Mouse (Mus musculus) kidney, embryonic 15.5 days (tissue): ENCODE results near the gene Ccdc85b. TPM values are rescaled to one million over a fixed set of nuclear protein-coding genes. Genes with fewer than 3 reads are reported as not detected.

Source experiments
- ATAC-seq: fragments of 200-750 bp; cut with Nextera tagmentation; replicated peaks from 2 replicates; pipeline ENCODE4 v1.8.0; 2017; ENCODE audit warnings: moderate TSS enrichment; ENCODE audit not compliant: low FRiP score
- H3K27ac ChIP-seq: fragments of 300-500 bp; sonication (generic); 2 replicates; pipeline ENCODE4 v1.5.1; 2015; ENCODE audit warnings: mild to moderate bottlenecking, inconsistent platforms
- H3K27me3 ChIP-seq: fragments of 300-500 bp; sonication (generic); 2 replicates; pipeline ENCODE4 v1.6.1; 2015; ENCODE audit warnings: inconsistent platforms
- H3K36me3 ChIP-seq: fragments of 300-500 bp; sonication (generic); 2 replicates; pipeline ENCODE4 v1.6.1; 2015; ENCODE audit warnings: inconsistent platforms
- H3K4me1 ChIP-seq: fragments of 300-500 bp; sonication (generic); 2 replicates; pipeline ENCODE4 v1.6.1; 2015; ENCODE audit warnings: inconsistent platforms
- H3K4me2 ChIP-seq: fragments of 300-500 bp; sonication (generic); 2 replicates; pipeline ENCODE4 v1.6.1; 2015; ENCODE audit warnings: moderate library complexity, mild to moderate bottlenecking, inconsistent platforms
- H3K4me3 ChIP-seq: fragments of 300-500 bp; sonication (generic); replicated peaks from 2 replicates; pipeline ENCODE4 v1.5.1; 2015; ENCODE audit warnings: mild to moderate bottlenecking, inconsistent platforms
- H3K9ac ChIP-seq: fragments of 300-500 bp; sonication (generic); 2 replicates; pipeline ENCODE4 v1.6.1; 2015; ENCODE audit warnings: mild to moderate bottlenecking, inconsistent platforms
- H3K9me3 ChIP-seq: fragments of 300-500 bp; sonication (generic); replicated peaks from 2 replicates; pipeline ENCODE4 v1.6.1; 2016; ENCODE audit warnings: inconsistent platforms
- WGBS: fragments of 180-500 bp; shearing (Covaris S2); methylation state at CpG from one replicate; pipeline ENCODE4 v1.1.7; 2015; ENCODE audit warnings: mixed read lengths; 5-methylcytosine and 5-hydroxymethylcytosine counted together
- polyA plus RNA-seq: library from polyadenylated mRNA; unstranded; fragments of >200 nt; fragmentation: Nextera tagmentation; extraction: Ambion mirVana; gene quantifications from 2 replicates; pipeline ENCODE4 v1.2.1, GENCODE M21; 2015

Gene Ccdc85b
- polyA plus RNA-seq, 1 experiment from 2014 or later, result 11.3 TPM

DNA sequence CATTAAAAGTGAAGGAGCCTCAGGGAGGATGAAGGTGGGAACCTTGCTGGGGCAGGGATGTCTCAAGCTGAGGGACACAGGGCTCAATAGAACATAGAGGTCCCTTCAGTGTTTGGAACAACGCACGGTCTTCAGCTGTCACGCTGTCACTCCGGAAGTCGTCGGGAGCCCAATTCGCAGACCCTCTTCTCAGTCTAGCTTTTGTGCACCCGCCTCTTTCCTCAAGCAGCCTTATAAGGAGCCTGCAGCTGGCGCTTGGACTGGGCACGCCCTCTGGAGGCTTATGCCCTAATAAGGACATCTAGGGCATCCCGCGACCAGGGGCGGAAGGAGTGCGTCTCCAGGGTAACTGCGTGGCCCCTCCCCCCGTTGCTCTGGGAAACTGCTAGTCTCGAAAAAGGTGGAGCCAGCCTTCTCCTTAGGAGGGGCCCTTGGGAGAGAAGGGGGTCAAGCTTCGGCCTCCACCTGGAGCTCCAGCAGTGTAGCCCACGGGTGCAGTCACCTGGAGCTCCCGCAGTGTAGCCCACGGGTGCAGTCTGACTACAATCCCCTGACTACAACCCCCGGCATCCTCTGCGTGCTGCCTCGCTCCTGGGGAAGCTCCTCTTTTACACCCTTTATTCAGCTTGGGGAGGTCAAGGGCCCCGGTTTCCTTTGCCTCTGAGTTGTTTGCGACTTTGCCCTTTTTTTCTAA, 31.3 kb upstream of the Ccdc85b start:
- Histone ChIP-seq H3K9me3 (no peaks in the 10 kb centered on the region), H3K4me3 (peak overlapping the region; percentile 61), H3K4me2 (peak overlapping the region; percentile 76), H3K27ac (peak overlapping the region; percentile 100), H3K36me3 (peaks cover 46% of the 10 kb centered on the region), H3K9ac (peak overlapping the region; percentile 43), H3K27me3 (no peaks in the 10 kb centered on the region), H3K4me1 (peaks cover 59% of the 10 kb centered on the region)
- under 1% methylated on average over 26 of the region's 26 CpGs for WGBS
- ATAC-seq, result peak; percentile 81

DNA sequence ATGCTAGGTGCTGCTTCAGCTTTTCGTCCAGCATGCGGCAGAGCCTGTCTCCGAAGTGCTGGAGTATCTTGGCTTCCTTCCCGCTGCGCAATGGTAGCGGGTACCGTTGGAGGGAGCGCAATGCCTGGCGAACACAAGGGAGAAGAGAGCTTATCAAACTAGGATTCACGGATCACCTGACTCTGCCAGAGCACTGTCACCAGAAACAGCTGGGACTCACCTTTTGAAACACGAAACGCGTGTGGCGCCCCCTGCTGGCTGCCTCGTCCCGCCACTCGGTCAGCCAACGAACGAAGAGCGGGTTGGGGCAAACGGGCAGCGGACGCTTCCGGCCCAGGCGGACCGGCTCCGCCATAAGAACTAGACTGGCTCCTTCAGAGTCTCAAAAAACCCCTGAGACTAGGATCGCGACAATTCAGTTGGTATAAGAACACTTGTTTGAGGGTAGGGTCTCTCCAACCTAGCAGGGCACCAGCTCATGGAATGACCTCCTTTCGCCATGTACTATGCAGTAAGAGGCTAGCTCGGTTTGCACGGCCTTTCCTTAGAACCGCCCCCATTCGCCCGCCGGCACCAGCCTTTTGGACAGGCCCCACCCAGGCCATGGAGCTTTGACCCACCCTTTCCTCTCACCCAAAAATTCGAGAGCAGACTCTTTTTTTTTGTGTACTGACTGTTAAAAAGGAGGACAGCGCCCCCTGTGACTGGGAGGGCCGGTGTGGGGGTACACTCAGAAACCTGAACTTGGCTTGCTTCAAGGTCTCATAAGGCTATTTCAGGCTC, 30.3 kb upstream of the Ccdc85b start, which contains the start of gene Mus81:
Gene Mus81, minus strand, starts transcription at position 635 of the 783 bp plus-strand sequence.
- Histone ChIP-seq H3K27ac (peak within 1 kb of the TSS; percentile 100), H3K36me3 (peaks cover 46% of the 10 kb centered on the region), H3K27me3 (no peaks in the 10 kb centered on the region), H3K4me2 (peak within 1 kb of the TSS; percentile 76), H3K9me3 (no peaks in the 10 kb centered on the region), H3K4me3 (peak within 1 kb of the TSS; percentile 61), H3K4me1 (peaks cover 51% of the 10 kb centered on the region), H3K9ac (peak within 1 kb of the TSS; percentile 63)
- peak; percentile 81 for ATAC-seq
- WGBS, result under 1% methylated on average over 39 of the region's 39 CpGs

DNA sequence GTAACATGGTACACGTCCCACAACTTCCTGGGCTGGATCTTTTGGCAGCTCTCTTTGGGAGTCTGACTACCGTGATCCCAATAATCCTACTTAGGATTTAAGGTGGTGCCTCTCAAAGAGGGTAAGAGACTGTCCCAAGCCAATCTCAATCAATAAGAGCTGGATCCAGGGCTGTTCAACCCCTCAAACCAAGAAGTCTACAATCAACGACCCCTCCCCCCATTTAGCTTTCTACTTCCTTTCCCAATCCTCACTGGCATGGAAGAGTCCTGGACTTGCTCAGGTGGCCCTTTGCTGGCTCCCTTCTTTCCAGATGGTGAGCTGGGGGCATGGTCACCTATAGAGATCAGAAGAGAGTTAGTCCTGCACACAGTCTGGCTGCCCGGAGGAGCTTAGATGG, 29.1 kb upstream of the Ccdc85b start:
- ATAC-seq, result no peak
- no peaks in the 10 kb centered on the region for H3K9me3 ChIP-seq
- 81% methylated on average over 4 of the region's 4 CpGs for WGBS
- peak overlapping the region; percentile 100; the same call in 1 of the 2 replicates for H3K27ac ChIP-seq
- H3K4me2 ChIP-seq, result peak overlapping the region; percentile 76
- peaks cover 39% of the 10 kb centered on the region for H3K4me1 ChIP-seq
- no peaks in the 10 kb centered on the region for H3K27me3 ChIP-seq
- H3K4me3 ChIP-seq, result peak overlapping the region; percentile 61
- H3K9ac ChIP-seq, result peak overlapping the region; percentile 63; the same call in 1 of the 2 replicates
- H3K36me3 ChIP-seq, result peaks cover 46% of the 10 kb centered on the region

DNA sequence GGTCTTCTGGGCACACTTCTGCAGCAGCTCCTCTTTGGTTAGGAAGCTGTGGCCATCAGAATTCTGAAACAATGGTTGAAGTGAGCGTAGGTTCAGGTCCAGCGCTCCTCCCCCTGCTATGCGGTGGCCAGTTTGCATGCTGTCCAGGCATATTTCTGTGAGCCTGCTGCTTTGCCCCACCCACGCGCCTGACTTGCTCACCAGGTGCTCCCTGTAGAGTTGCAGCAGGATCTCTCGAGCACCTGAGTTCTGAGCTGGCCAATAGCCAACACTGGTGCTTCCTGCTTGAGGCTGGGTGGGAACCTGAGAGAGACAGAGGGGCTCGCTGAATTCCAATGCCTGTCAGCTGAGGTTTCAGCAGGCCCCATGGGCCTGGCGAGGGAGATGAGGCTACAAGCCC, 28.6 kb upstream of the Ccdc85b start:
- H3K27me3 ChIP-seq, result no peaks in the 10 kb centered on the region
- no peak overlapping the region for H3K4me3 ChIP-seq
- 0 out of 2 replicates have a peak overlapping the region, but pooled peaks have one; percentile 76 for H3K4me2 ChIP-seq
- no peaks in the 10 kb centered on the region for H3K9me3 ChIP-seq
- peaks cover 50% of the 10 kb centered on the region for H3K36me3 ChIP-seq
- no peak for ATAC-seq
- 0 out of 2 replicates have a peak overlapping the region, but pooled peaks have one; percentile 15 for H3K27ac ChIP-seq
- no peak overlapping the region for H3K9ac ChIP-seq
- H3K4me1 ChIP-seq, result peaks cover 37% of the 10 kb centered on the region
- WGBS, result 76% methylated on average over 8 of the region's 8 CpGs

DNA sequence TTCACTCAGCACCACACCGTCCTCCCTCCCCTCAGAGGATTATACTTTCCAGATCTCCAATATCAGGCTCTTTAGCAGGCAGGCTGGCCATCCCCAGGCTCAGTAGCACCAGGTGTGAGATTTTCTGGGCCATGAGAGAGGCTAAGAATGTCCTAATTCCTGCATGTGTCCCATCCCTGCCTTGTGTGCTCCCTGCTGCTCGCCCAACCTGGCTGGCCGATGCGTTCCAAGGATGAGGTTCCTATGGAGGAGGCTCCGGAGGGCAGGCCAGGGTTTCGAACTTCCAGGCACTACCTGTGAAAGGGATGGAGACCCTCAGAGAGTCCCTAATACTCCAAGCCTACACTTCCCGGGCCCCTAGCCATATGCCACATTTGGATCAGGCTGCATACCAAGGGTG, 28.1 kb upstream of the Ccdc85b start:
- Histone ChIP-seq H3K4me3 (no peak overlapping the region), H3K27me3 (no peaks in the 10 kb centered on the region), H3K9me3 (no peaks in the 10 kb centered on the region), H3K9ac (no peak overlapping the region), H3K4me2 (no peak overlapping the region), H3K27ac (0 out of 2 replicates have a peak overlapping the region, but pooled peaks have one; percentile 15), H3K4me1 (peaks cover 37% of the 10 kb centered on the region), H3K36me3 (peaks cover 55% of the 10 kb centered on the region)
- ATAC-seq, result no peak
- 90% methylated on average over 7 of the region's 7 CpGs for WGBS

DNA sequence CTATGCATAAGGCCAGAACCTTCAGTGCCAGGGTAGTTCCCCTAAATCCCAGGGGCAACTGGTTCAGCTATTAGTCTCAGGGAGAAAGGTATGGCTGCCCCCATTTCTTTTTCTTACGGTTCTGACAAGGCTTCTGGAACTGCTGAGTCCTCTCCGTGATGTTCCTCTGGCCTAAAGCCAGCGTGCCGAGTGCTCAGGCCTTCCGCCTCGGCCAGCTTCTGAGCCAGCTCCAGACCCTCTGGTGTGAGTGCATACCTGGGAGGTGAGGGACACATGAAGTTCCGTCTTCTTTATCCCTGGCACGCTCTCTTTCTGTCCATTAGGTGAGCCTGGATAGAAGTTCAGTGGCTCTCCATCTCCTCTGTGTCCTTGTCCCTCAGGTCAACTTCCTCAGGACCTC, 27.7 kb upstream of the Ccdc85b start:
- Histone ChIP-seq H3K27ac (no peak overlapping the region), H3K4me3 (no peak overlapping the region), H3K4me1 (peaks cover 37% of the 10 kb centered on the region), H3K9ac (no peak overlapping the region), H3K27me3 (no peaks in the 10 kb centered on the region), H3K36me3 (peaks cover 59% of the 10 kb centered on the region), H3K4me2 (no peak overlapping the region), H3K9me3 (no peaks in the 10 kb centered on the region)
- WGBS, result 90% methylated on average over 8 of the region's 8 CpGs
- no peak for ATAC-seq

DNA sequence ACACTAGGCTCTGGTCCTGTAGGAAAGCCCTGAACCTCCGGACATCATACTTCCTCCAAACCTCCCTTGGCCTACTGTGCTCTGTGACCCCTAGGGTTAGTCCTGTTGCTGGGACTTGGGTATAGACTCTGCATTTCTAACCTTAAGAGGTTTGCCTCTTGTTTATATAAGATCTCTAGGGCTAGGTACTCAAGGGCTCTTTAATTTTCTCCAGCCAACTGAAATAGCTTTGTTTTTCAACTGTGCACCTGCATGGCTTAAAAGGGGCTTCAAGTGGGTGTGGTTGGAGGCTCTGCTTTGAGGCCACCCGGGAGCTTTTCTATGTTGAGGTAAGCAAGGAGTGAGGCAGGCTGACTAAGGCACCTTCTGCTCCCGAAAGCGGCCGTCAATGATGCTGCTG, 26.8 kb upstream of the Ccdc85b start:
- Histone ChIP-seq H3K4me1 (peaks cover 31% of the 10 kb centered on the region), H3K9me3 (no peaks in the 10 kb centered on the region), H3K27ac (no peak overlapping the region), H3K27me3 (no peaks in the 10 kb centered on the region), H3K9ac (no peak overlapping the region), H3K4me3 (no peak overlapping the region), H3K4me2 (no peak overlapping the region), H3K36me3 (peaks cover 68% of the 10 kb centered on the region)
- WGBS, result 94% methylated on average over 5 of the region's 5 CpGs
- ATAC-seq, result no peak

DNA sequence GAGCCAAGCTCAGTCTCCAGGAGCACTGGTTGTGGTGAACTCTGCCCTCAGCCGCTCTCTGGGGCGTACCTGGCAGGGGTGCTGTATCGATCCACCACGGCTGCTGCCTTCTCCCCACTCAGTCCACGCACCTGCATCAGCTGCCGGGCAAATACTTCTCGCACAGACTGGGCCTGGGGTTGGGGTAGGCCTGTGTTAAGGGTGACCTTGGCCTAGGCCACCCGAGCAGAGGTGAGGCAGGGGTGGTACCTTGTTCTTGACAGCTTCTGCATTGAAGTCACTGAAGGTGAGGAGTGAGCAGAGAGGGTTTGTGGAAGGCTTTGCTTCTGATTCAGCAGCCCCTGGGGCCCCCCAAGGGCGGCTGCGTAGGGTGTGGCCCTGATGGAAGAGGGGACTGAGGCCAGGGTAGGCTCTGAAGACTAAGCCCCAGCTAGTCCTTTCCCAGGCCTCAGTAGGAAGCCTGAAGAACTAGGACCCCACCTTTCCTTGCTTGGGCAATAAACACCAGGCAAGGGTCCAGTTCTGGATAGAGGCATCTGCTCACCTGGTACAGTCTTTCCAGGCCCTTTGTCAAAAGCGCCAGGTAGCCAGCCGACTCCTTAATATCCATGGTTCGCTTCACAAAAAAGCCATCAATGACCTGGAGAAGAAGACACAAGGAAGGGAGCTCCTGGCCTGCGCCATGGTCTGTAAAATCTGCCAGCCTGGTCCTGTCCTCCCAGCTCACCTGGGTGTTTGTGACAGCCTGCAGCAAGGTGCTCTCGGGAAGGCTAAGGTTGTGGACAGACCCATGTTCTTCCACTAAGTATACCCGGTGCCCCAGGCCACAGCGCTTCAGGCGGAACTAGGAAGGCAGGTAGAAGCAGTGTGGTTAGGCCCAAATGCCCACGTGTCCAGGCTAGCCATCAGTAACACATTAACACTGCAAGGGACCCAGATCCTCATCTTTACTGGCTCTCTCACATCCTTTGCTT, 26.0 kb upstream of the Ccdc85b start:
- WGBS, result 92% methylated on average over 19 of the region's 19 CpGs
- H3K9ac ChIP-seq, result no peak overlapping the region
- H3K9me3 ChIP-seq, result no peaks in the 10 kb centered on the region
- no peaks in the 10 kb centered on the region for H3K27me3 ChIP-seq
- H3K4me3 ChIP-seq, result no peak overlapping the region
- H3K36me3 ChIP-seq, result peaks cover 76% of the 10 kb centered on the region
- no peak for ATAC-seq
- H3K4me2 ChIP-seq, result no peak overlapping the region
- H3K4me1 ChIP-seq, result peaks cover 26% of the 10 kb centered on the region
- no peak overlapping the region for H3K27ac ChIP-seq

DNA sequence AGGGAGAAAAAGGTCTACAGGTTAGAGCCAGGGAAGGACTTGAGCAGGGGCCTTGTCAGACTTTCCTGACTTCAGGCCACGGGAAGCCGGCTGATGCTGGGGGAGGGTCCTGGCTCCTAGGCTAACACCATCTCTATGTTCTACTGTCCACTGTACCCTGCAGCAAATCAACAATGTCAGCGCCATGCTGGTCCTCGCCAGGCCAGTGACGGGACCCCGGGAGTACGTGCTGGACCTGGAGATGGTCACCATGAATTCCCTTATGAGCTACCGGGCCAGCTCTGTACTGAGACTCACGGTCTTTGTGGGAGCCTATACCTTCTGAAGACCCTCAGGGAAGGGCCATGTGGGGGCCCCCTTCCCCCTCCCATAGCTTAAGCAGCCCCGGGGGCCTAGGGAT, 23.7 kb upstream of the Ccdc85b start:
- Histone ChIP-seq H3K9ac (no peak overlapping the region), H3K4me2 (no peak overlapping the region), H3K4me1 (peaks cover 23% of the 10 kb centered on the region), H3K4me3 (no peak overlapping the region), H3K36me3 (peaks cover 99% of the 10 kb centered on the region), H3K27me3 (no peaks in the 10 kb centered on the region), H3K27ac (no peak overlapping the region), H3K9me3 (no peaks in the 10 kb centered on the region)
- no peak for ATAC-seq
- WGBS, result 92% methylated on average over 10 of the region's 10 CpGs

DNA sequence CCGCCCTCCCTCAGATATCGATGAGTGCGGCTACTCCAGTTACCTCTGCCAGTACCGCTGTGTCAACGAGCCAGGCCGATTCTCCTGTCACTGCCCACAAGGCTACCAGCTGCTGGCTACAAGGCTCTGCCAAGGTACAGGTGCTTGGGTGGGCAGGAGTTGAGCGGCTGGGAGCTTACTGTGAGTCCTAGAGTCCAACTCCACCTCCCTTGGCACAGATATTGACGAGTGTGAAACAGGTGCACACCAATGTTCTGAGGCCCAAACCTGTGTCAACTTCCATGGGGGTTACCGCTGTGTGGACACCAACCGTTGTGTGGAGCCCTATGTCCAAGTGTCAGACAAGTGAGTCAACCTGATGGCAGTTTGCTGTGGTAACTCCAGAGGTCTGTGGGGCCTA, 22.3 kb upstream of the Ccdc85b start:
- Histone ChIP-seq H3K4me1 (peaks cover 26% of the 10 kb centered on the region), H3K27ac (no peak overlapping the region), H3K4me3 (no peak overlapping the region), H3K9ac (no peak overlapping the region), H3K27me3 (no peaks in the 10 kb centered on the region), H3K36me3 (peaks cover 90% of the 10 kb centered on the region), H3K9me3 (no peaks in the 10 kb centered on the region), H3K4me2 (no peak overlapping the region)
- no peak for ATAC-seq
- 83% methylated on average over 10 of the region's 10 CpGs for WGBS

DNA sequence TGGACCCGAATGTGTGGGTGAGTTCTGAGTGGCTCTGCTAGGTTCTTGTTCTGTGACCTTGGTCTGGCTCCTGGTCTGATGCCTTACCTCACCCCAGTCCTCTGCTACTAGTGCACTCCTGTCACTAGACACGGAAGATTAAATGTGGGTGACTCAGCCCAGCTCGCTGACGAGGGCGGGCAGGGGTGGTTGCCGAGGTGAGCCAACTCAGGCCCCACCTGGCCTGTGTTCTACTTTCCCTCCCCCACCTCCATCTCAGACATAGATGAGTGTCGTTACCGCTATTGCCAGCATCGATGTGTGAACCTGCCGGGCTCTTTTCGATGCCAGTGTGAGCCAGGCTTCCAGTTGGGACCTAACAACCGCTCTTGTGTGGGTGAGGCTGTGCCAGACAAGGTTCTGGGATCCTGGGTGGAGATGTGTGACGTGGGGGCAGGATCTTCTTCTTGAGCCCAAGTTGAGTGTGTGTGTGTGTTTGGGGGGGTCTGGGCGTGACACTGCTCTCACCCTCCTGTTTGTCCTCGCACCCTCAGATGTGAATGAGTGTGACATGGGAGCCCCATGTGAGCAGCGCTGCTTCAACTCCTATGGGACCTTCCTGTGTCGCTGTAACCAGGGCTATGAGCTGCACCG, 20.1 kb upstream of the Ccdc85b start:
- H3K36me3 ChIP-seq, result peaks cover 68% of the 10 kb centered on the region
- H3K9ac ChIP-seq, result no peak overlapping the region
- no peak for ATAC-seq
- no peaks in the 10 kb centered on the region for H3K27me3 ChIP-seq
- H3K4me2 ChIP-seq, result no peak overlapping the region
- H3K4me1 ChIP-seq, result peaks cover 44% of the 10 kb centered on the region
- 0 out of 2 replicates have a peak overlapping the region, but pooled peaks have one; percentile 13 for H3K27ac ChIP-seq
- WGBS, result 85% methylated on average over 18 of the region's 18 CpGs
- H3K9me3 ChIP-seq, result no peaks in the 10 kb centered on the region
- no peak overlapping the region for H3K4me3 ChIP-seq
